Mouse (Mus musculus) lung, postnatal 0 days (tissue): ENCODE data around the gene Zfp773.

Source experiments
- CTCF ChIP-seq: IDR thresholded peaks from 2 replicates; pipeline ENCODE4 v1.5.1; 2016; ENCODE audit warnings: antibody characterized with exemption, mild to moderate bottlenecking
- EP300 ChIP-seq: IDR thresholded peaks from 2 replicates; pipeline ENCODE4 v1.6.1; 2016; ENCODE audit warnings: antibody characterized with exemption, mild to moderate bottlenecking, control low read depth

- TF ChIP-seq CTCF, result no peak
- TF ChIP-seq EP300, result no peak
Measured at GRCm38 (mm10) chr7:7118441-7118840, 18.1 kb downstream of the Zfp773 start.
